Mouse (Mus musculus): ENCODE measurements around the gene Slc25a20.
"Not testable (repeated sequence)": the region's sequence is repeated elsewhere in the genome, so short reads cannot be mapped to it uniquely, and the experiment has no call there.

The Slc25a20 gene

DNA sequence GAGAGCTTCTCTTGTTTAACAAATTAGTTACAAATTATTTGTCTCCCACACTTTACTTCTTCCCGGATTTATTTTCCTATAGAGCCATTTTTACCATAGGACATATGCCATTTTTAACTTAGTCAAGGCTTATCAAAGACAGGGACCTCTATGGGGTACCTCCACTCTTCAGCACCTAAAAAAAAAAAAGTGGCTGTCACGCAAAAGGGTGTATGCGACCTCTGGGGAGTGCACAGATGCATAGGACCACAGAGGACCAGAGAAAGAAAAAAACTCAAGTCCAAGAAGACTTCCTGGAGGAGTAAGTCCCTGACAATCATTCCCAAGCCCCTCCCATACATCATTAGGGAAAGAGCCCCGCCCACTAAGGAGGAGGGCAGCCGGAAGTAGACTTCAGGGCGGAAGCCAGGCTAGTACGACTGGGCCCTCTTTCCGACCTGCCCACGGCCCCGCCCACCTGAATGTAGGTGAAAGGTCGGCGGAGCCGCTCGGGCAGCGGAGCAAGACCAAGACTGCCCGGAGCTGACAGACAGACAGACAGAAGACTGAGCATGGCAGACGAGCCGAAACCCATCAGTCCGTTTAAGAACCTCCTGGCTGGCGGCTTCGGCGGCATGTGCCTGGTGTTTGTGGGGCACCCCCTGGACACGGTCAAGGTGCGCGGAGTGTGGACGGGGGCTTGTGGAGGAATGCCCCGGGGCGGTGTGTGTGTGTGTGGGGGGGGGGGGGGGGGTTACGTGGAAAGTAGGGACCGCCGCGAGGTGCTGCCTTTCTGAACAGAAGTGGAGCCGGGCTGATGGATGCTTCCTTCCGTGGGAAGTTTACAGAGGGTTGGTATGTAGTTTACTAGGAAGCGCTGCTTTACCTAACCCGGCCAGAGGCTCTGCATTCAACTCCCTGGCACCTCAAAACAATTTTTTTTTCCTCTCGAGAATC, at the start of gene Slc25a20:
Gene Slc25a20, plus strand, starts transcription at position 412 of the 936 bp plus-strand sequence.
- DNase-seq (ENCODE audit: low read depth, low spot score): peak; percentile 72

DNA sequence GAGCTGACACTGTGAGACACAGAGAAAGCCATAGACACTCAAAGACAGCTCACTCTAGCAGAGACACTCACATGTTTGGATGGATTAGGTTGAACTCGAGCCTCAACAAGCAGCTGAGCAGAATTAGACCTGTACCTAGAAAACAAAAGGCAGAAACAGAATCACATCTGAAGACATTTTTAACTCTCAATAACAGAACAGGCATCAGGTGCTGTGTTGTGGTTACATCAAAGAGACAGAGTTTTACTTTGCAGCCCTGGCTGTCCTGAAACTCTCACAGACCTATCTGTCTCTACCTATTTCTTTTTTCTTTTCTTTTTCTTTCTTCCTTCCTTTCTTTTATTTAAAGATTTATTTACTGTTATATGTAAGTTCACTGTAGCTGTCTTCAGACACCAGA, 44.6 kb upstream of the Slc25a20 start:
- DNase-seq (ENCODE audit: low read depth, low spot score): no peak

DNA sequence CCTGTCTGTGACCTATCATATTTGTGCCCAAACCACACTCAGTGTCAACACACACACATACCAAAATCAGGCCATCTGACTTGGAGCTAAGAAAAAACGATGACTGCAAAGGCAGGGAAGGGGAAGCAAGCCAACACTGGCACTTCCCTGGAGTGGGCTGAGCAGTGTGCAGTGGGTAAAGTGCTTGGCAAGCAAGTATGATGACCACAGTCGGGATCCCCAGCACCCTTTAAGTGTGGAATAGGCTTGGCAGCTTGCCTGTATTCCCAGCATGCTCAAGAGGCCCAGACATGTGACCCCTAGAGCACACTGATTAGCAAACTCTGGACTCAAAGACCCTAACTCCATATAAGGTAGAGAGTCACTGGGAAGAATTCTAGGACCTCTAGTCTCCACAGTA, 35.4 kb upstream of the Slc25a20 start:
- no peak for DNase-seq (ENCODE audit: low read depth, low spot score)

DNA sequence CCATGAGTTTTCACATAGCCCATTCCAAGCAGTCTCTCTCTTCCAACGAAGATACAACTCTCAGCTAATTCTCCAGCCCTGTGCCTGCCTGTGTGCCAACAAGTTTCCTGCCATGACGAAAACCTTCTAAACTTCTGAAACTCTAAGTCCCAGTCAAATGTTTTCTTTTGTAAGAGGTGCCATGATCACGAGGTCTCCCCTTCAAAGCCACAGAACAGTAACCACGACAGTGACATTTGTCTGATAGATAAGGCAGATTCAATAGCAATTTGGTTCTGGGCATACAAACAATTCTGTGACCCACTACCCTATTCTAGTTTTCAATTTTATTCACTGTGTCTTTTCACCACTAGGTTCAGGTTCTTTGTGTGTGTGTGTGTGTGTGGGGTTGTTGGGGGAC, 33.7 kb upstream of the Slc25a20 start:
- no peak for DNase-seq (ENCODE audit: low read depth, low spot score)

DNA sequence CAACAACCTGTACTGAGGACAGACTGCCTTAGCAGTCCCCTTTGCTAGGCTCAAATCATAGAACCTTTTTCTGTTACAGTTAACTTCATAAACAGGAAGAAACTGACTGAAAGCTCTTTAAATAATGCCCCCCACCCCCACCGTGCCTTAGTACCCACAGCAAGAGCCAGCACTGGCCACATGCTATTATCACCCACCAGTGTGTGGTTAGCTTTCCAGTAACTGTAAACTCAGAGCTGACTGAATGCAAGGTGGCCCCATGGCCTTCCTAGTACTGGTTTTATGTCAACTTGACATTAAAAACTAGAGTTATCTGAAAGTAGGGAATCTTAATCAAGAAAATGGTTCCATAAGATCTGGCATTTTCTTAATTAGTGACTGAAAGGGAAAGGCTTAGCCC, 31.2 kb upstream of the Slc25a20 start:
- DNase-seq (ENCODE audit: low read depth, low spot score): no peak

DNA sequence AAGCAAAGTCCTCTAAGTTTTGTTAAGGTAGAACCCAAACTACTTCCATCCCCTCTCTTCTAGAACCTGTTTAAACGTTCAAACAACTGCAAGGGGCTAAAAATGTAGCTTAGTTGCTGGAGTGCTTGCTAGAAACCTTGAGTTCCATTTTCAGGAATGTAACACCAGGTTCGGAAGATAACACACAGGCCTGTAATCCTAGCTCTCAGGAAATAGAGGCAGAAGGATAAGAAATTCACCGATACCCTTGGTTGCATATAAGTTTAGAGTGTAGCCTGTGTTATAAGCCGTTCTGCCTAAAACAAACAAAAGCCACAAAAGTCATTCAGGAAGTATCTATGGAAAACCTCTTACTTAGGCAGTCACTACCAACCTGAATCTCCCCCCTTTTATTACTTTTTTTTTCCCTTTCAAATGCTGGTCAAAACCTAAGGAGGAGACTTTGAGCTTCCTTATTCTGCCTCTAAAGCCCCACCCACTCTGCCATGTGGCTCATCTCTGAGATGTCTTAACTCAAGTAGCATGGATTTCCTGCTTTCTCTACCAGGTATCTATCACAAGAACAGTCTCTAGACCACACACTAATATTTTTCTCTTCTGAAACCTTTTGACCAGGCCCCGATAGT, 30.1 kb upstream of the Slc25a20 start:
- no peak for DNase-seq (ENCODE audit: low read depth, low spot score)

DNA sequence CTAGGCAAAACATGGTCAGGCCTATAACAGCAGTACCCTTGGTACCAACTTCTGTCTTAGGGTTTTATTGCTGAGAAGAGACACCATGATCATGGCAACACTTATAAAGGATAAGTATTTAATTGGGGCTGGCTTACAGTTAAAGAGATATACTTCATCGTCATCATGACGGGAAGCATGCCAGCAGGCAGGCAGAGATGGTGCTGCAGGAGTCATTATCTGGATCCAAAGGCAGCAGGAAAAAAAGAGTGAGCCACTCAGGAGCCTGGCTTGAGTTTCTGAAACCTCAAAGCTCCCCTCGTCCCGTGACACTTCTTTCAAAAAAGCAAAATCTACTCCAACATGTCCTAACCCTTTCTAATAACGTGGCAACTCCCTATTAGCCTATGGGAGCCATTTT, 29.5 kb upstream of the Slc25a20 start:
- no peak for DNase-seq (ENCODE audit: low read depth, low spot score)

DNA sequence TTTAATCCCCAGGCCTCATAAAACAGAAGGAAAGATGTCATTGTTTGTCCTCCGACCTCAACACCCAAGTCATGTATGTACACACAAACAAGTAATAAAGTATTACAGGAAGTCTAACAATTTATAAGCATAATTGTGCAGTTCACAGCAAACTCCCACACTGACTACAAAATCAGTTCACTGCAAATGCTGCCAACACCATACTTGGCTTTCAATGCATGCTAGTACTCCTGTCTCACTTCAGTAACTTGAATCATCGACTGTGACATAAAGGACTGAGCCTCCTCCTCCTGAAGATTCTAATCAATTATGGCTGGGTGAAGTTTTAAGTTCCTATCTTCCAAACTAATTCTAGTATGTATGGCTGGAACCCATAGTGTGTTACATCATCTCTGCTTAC, 28.0 kb upstream of the Slc25a20 start:
- no peak for DNase-seq (ENCODE audit: low read depth, low spot score)

DNA sequence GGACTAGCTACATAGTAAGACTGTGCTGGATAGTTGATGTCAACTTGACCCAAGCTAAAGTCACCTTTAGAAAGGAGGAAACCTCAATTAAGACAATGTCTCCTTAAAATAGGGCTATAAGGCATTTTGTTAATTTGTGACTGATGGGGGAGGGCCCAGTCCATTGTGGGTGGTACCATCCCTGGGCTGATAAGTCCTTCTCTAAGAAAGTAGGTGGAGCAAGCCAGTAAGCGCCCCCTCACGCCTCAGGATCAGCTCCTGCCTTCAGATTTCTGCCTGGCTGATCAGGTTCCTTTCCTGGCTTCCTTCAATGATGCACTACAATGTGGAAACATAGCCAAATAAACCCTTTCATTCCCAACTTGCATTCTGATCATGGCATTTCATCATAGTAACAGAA, 26.5 kb upstream of the Slc25a20 start:
- no peak for DNase-seq (ENCODE audit: low read depth, low spot score)

DNA sequence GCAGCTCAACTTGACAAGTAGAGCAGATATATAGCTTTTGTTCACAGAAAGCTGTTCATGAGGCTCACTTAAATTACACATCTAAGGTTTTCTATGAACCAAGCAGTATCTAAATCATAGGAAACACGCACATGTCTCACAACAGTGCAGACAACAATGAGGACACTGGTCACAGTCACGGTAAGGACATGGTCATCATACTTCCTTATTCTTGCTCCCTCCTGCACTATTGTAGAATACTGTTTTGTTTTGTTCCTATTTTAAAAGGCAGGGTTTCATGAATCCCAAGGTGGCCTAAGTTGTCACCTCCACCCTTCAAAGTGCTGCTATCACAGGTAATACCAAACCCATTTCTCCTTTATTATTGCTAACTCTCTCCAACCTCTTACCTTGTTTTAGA, 22.1 kb upstream of the Slc25a20 start:
- DNase-seq (ENCODE audit: low read depth, low spot score): no peak

DNA sequence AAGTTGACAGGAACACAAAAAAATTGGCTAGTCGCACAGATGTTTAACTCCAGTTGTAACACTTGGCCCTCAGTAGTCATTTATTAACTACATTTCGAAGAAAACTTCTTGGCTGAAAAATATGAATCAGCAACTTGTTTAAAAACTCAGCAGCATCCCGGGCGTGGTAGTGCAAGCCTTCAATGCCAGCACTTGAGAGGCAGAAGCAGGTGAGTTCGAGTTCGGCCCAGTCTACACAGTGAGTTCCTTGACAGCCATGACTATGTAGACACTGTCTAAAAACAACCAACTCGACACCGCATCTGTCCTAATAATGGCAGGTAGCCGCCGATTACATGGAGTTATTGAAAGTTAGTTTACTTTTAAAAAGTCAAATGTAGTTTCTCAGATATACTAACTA, 13.7 kb upstream of the Slc25a20 start:
- no peak for DNase-seq (ENCODE audit: low read depth, low spot score)

DNA sequence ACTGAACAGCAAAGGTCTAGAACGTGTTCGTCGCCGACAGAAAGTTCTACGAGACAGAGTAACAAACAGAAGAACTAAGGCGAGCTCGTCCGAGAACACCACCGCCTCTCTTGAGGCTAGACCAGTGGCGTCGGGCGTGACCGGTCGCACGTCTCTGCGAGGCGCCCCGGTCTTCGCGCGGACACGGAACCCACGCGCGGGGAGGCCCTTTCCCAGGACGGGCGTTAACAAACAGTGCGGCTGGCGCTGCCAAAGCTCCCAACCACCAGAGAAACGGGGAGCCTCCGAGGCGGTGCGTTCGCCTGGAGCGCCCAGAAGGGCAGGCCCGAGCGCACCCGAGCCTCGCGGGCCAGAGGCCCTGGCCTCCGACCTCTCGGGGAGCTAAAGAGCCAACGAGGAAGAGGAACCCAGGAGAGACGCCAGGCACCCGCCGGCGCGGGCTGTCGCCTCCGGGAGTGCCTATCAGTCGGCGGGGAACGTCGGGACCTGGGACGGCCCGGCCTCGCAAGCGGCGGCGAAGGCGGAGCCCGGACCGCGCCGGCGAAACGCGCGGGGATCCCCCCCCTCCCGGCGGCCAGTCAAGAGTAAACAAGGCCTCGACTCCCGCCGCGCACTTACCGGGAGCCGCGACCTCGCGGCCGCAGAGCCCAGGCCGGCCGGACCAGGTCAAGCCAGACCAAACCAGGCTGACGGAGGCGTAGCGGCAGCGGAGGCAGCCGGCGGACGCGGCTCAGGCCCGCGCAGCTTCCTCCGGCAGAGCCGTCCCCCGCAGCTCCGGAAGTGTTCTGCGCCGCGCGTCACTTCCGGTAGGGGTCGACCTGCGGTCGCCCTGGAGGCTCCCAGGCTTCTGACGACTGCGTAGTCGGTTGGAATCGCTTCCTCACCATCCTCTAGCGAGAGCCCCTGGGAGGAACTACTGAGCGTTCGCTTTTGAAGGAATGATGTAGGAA, 13.0 kb upstream of the Slc25a20 start, which contains the start of gene Arih2:
Gene Arih2, minus strand, starts transcription at position 776 of the 950 bp plus-strand sequence.
- DNase-seq (ENCODE audit: low read depth, low spot score): peak; percentile 93

DNA sequence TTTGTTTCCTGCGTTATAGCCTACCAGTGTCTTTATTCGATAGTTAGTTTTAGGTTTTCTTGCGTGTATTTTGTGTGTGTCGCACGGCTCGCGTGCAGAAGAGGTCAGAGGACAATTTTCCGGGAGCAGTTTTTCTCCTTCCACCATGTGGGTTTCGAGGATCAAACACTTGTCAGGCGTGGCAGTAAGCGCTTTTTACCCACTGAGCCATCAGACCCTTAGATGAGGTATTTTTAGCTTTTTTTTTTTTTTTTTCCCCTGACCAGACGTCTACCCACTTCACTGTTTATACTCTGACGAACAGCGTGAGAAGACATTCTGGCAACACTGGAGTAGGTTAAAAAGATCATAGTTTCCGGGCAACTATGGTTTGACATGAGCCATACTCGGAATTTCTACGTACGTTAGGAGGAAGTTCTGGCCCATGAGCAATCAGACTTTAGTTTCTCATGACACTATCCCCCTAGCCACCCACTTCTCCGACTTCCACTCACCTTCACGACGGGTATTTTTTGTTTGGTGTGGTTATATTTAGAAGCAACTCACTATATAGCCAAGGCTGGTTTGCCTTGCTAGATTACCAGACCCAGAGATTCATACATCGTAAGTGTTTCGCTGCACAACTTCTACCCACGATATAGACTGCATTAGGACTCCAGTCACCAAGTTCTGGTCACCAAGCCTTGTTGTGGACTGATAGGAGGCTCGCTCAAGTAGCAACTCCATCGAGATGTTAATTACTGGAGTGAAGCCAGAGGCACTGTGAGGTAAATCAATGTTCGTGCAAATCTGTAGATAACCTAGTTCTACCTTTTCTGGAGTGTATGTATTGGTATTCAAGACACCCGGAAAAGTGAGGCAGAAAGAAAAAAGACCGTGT, 12.1 kb upstream of the Slc25a20 start:
- no peak for DNase-seq (ENCODE audit: low read depth, low spot score)

DNA sequence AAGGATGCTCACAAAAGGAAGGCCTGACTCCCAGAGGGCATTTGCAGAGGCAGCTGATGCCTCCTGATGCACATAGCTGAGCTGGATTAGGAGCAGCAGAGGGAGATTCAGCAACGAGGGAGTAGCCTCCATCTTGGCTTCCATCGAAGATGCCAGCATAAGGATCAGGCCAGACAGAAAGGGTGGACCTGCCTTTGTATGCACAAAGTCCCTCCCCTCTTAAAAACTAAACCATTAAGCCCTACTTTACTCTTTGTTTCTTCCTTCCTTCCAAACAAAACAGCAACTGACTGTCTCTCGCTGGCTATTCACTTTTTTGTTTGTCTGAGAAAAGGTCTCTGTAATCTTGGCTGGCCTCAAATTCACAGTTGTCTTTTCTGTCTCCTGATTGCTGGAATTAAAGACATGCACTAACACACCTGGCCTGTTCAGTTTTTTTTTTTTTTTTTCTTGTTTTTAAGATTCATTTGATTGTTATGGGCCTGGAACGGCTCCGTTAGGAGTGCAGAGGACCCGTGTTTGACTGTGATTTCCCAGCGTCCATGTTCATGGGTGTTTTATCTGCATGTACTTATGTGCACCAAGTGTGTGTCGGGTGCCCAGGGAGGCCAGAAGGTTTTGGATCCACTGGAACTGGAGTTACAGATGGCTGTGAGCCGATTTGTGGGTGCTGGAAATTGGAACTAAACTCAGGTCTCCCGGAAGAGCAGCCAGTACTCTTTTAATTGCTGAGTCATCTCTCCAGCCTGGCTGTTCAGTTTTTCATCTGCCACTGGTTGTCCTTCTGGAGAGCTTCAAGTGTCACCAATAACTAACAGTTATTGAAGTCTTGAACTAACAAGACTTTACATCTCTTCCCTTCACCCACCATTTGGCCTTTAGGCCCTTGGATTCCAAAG, 7.1 kb upstream of the Slc25a20 start:
- DNase-seq (ENCODE audit: low read depth, low spot score): no peak

DNA sequence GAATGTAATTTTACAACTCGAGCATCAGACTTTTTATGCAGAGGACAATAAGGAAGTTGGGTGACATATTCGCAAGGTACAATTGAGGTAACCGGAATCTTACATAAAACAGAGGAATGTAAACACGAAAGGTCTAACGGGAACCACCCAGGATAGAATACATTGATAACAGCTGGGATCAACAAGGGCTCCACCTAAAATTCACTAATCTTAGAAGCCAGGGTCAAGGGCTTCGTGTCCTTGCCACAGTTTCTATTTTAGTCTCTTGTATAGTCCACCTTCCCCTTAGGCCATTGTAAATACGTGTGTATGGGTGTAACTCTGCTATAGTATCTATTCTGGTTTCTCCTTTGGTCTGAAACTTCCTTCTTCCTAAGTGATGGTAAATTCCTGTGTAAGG, 6.0 kb upstream of the Slc25a20 start:
- not testable (repeated sequence) for DNase-seq (ENCODE audit: low read depth, low spot score)

DNA sequence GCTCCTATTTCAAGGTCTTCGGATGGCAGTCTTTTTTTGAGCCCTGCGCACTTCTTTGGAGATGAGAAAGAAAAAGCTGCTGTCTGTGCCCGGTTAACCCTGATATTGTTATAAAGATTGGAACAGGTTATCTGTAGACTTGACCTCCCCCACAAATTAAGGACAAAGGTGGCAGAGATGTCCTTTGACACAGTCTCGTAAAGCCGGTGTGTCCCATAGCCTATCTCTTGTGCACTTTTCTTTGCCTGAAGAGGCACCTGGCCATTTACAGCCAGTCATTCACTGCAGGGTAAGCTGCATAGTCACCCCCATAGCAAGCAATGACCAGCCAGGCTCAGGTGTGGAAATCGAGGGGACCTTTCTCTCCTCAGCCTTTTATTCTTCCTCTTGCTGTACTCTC, 772 bp downstream of the Slc25a20 start:
- no peak for DNase-seq (ENCODE audit: low read depth, low spot score)

DNA sequence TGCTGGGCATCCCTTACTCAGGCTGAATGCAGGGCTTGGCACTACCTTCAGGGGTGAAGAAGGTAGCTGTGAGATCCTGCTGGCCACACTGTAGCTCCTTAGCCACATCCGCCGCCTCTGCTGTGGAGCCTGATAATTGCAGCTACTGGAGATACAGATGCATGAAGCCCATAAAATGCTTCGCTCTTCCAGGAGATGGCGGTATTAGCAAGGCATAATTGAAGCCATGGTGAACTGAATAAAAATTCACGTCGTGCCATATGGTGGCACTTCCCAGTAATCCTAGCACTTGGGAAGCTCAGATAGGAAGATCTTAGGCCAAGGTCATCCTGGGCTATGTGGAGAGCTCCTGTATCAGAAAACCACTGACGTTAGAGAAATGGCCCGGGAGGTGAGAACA, 8.0 kb downstream of the Slc25a20 start:
- DNase-seq (ENCODE audit: low read depth, low spot score): no peak

DNA sequence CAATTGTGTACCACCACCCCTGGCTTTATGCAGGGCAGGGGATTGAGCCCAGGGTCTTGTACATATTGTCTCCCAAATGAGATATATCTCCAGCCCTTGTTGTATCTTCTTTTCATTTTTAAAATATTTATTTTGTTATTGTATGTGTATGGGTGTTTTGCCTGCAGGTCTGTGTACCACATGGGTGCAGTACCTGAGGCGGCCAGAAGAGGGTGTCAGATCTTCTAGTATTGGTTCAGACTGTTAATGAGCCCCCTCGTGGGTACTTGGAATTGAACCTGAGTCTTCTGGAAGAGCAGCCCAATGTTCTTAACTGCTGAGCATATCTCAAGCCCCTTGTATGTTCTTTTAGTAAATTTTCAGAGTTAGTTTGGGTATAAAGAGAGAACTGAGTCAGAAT, 11.3 kb downstream of the Slc25a20 start:
- no peak for DNase-seq (ENCODE audit: low read depth, low spot score)

DNA sequence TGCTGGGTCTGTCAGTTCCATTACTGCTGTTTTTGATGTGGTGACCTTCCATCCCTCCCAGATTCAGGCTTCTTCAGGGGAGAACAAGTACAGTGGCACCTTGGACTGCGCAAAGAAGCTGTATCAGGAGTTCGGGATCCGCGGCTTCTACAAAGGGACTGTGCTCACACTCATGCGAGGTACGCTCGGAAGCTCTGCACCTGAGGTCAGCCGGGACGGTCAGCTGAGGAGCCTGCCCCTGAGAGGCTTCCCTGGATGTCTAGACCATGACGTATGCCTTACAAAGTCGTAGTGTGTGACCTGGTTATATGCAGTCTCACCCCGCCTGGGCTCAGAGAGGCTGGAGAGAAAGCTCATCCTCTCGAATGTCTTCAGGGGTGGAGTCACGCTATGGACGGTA, 18.1 kb downstream of the Slc25a20 start:
- no peak for DNase-seq (ENCODE audit: low read depth, low spot score)

DNA sequence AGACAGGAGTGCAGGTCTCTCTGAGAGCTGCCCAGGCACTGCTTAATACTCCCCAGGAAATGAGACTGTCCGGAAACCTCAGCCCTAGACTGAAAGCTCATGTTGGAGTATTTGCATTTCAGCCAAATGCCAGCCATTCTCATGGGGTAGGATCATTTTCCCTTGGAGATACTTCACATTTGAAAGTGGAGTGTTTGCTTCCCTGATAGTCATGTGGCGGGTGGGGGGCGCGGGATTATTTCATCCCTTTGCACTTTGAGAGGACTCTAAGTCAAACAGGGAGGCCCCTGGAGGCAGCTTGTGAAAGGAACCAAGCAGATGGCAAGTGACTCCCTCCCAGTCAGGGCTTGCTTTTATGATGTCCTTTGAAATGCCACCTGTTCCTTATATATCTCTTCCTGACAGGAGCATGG, 24.6 kb downstream of the Slc25a20 start:
- peak; percentile 36 for DNase-seq (ENCODE audit: low read depth, low spot score)

All from forelimb bud, embryonic 11.5 days (tissue).